Mouse (Mus musculus): ENCODE data around the gene Gstm1. TPM values are rescaled to one million over a fixed set of nuclear protein-coding genes. Genes with fewer than 3 reads are reported as not detected.
"Not testable (repeated sequence)": the region's sequence is repeated elsewhere in the genome, so short reads cannot be mapped to it uniquely, and the experiment has no call there.

Gene Gstm1
- polyA plus RNA-seq, 1 experiment: 1,426 TPM

DNA sequence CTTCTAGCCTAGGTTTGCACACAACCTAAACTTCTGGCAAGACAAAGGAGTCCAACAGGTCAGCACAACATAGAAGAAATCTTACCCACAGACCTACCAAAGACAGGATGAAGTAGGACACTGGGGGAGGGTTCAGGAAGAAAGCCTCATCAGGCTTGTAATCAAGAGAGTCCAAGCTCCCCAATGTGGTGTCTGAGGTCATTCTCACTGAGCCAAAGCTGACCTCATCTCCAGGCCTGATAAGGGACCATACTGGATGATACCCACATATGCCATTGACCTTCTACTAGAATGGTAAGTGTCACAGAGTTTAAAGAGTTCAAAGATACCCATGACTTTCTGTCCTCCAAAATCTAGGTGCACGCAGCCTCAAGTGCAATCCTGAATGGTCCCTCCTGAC, 43.5 kb downstream of the Gstm1 start:
- TF ChIP-seq CTCF (IDR thresholded peaks at IDR 0.05; ENCODE audit: insufficient read depth, low read length) (no peak), POLR2A (IDR thresholded peaks at IDR 0.05; ENCODE audit: borderline replicate concordance, extremely low read depth, low read depth, low read length) (no peak)
- WGBS: 90% methylated on average over 1 of the region's 1 CpGs
- no peak for DNase-seq
- Histone ChIP-seq H3K4me3 (replicated peaks; ENCODE audit: extremely low read depth, low read depth, low read length) (no peak overlapping the region), H3K4me1 (ENCODE audit: control insufficient read depth, insufficient read depth, low read length) (no peaks in the 10 kb centered on the region)

GRCm38 (mm10) chr3:107972070-107972469, 45.7 kb downstream of the Gstm1 start:
- WGBS: 78% methylated on average over 3 of the region's 3 CpGs
- no peak for TF ChIP-seq POLR2A (IDR thresholded peaks at IDR 0.05; ENCODE audit: borderline replicate concordance, extremely low read depth, low read depth, low read length)
- no peak for TF ChIP-seq CTCF (IDR thresholded peaks at IDR 0.05; ENCODE audit: insufficient read depth, low read length)

DNA sequence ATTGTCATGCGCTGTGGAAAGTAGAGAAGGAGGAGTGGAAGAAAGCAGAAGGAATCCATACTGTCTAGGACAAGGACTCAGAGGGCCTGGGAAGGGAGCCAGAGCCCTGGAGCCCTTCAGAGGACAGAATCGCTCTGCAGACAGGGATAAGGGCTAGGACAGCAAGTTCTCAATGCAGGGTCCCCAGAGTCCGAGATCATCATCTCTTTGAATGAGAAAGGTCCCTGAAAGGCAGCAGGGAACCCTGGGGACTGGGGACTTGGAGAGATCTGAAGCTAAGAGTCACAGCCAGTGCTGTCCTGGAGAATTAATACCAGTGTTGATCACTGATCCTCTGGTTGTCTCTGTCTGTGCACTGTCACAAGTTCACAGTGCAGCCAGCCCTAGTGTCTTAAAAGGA, 46.7 kb downstream of the Gstm1 start:
- not testable (repeated sequence) for H3K4me3 ChIP-seq (replicated peaks; ENCODE audit: extremely low read depth, low read depth, low read length); DNase-seq
- 64% methylated on average over 3 of the region's 3 CpGs for WGBS

More at GRCm38 (mm10) chr3:107972070-107972469, 45.7 kb downstream of the Gstm1 start:
- Histone ChIP-seq H3K4me1 (ENCODE audit: control insufficient read depth, insufficient read depth, low read length) (no peaks in the 10 kb centered on the region), H3K4me3 (replicated peaks; ENCODE audit: extremely low read depth, low read depth, low read length) (no peak overlapping the region)
- no peak for DNase-seq

GRCm38 (mm10) chr3:107968724-107969395, 48.9 kb downstream of the Gstm1 start, which contains the start of gene Gstm3:
Gstm3 (minus strand) TSS chr3:107969283.
- WGBS: 54% methylated on average over 13 of the region's 13 CpGs
- no peak for DNase-seq
- Histone ChIP-seq H3K4me1 (ENCODE audit: control insufficient read depth, insufficient read depth, low read length) (peaks cover 6% of the 10 kb centered on the region), H3K4me3 (replicated peaks; ENCODE audit: extremely low read depth, low read depth, low read length) (no peak within 1 kb of the TSS)
- TF ChIP-seq CTCF (IDR thresholded peaks at IDR 0.05; ENCODE audit: insufficient read depth, low read length) (no peak), POLR2A (IDR thresholded peaks at IDR 0.05; ENCODE audit: borderline replicate concordance, extremely low read depth, low read depth, low read length) (no peak)

More for the DNA sequence above, 46.7 kb downstream of the Gstm1 start:
- not testable (repeated sequence) for H3K4me1 ChIP-seq (ENCODE audit: control insufficient read depth, insufficient read depth, low read length)

GRCm38 (mm10) chr3:107966631-107967030, 51.1 kb downstream of the Gstm1 start:
- no peak overlapping the region for H3K4me3 ChIP-seq (replicated peaks; ENCODE audit: extremely low read depth, low read depth, low read length)
- no peak for DNase-seq
- no peak for TF ChIP-seq CTCF (IDR thresholded peaks at IDR 0.05; ENCODE audit: insufficient read depth, low read length)
- no peak for TF ChIP-seq POLR2A (IDR thresholded peaks at IDR 0.05; ENCODE audit: borderline replicate concordance, extremely low read depth, low read depth, low read length)
- 95% methylated on average over 5 of the region's 5 CpGs for WGBS
- H3K4me1 ChIP-seq (ENCODE audit: control insufficient read depth, insufficient read depth, low read length): peaks cover 6% of the 10 kb centered on the region

- no peak overlapping the region for H3K4me3 ChIP-seq (replicated peaks; ENCODE audit: extremely low read depth, low read depth, low read length)
- 63% methylated on average over 1 of the region's 1 CpGs for WGBS
- TF ChIP-seq POLR2A (IDR thresholded peaks at IDR 0.05; ENCODE audit: borderline replicate concordance, extremely low read depth, low read depth, low read length) (no peak), CTCF (IDR thresholded peaks at IDR 0.05; ENCODE audit: insufficient read depth, low read length) (no peak)
- H3K4me1 ChIP-seq (ENCODE audit: control insufficient read depth, insufficient read depth, low read length): peaks cover 6% of the 10 kb centered on the region
- no peak for DNase-seq
These were observed 52.2 kb downstream of the Gstm1 start for GRCm38 (mm10) chr3:107965592-107965991.

DNA sequence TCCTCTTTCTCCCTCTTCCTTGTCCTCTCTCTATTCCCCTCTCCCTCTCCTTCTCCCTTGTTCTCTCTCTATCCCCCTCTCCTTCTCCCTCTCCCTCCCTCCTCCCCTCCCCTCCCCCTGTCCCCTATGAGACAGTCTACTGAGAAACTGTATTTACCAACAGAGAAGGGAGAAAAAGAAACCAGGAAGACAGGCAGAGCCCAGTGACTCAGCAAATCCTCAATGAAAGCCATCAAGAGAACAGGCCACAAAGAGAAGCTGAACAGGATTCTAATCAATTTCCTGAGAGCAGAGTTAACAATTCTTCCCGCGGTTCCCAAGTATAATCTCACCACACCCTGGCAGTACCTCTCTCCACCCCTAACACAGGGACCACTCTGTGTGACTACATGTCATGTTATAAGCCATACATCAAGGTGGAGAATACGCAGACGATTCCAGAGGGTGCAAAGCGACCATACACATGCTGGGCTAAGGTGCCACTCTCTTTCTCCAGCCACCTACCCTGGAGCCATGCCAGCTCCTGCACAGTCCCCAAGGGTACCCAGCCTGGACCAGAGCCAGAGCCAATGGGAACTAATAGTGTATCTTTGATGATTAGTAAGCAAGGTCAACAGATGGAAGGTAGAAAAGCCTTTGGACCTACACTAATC, 53.0 kb downstream of the Gstm1 start:
- no peak for TF ChIP-seq CTCF (IDR thresholded peaks at IDR 0.05; ENCODE audit: insufficient read depth, low read length)
- TF ChIP-seq POLR2A (IDR thresholded peaks at IDR 0.05; ENCODE audit: borderline replicate concordance, extremely low read depth, low read depth, low read length): no peak
- Histone ChIP-seq H3K4me1 (ENCODE audit: control insufficient read depth, insufficient read depth, low read length) (peaks cover 6% of the 10 kb centered on the region), H3K4me3 (replicated peaks; ENCODE audit: extremely low read depth, low read depth, low read length) (no peak overlapping the region)
- WGBS: 57% methylated on average over 5 of the region's 5 CpGs
- DNase-seq: no peak

DNA sequence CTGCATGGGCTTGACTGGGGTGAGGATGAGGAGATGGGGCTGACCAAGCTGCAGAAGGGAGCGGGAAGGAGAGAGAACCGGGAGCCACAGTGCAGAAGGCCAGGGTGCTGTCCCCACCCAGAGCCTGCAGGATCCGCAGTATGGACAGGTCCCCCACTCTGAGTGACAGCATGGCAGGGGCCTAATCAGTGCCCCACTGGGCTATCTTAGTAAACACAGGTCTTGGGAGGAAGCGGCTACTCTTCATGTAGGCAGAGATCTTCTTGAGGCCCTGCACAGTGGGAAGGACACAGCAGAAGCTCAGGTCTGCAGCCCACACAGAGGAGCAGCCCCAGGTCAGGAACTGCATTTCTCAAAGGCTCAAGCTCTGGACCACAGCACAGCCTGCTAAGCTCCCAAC, 53.7 kb downstream of the Gstm1 start:
- no peak for DNase-seq
- no peak for TF ChIP-seq CTCF (IDR thresholded peaks at IDR 0.05; ENCODE audit: insufficient read depth, low read length)
- TF ChIP-seq POLR2A (IDR thresholded peaks at IDR 0.05; ENCODE audit: borderline replicate concordance, extremely low read depth, low read depth, low read length): no peak
- Histone ChIP-seq H3K4me3 (replicated peaks; ENCODE audit: extremely low read depth, low read depth, low read length) (no peak overlapping the region), H3K4me1 (ENCODE audit: control insufficient read depth, insufficient read depth, low read length) (peaks cover 6% of the 10 kb centered on the region)
- 93% methylated on average over 4 of the region's 4 CpGs for WGBS

Other genes with a start within 250 kb of the Gstm1 start
- gene Eps8l3, start 140.7 kb downstream of the Gstm1 start, polyA plus RNA-seq (2012; rRNA removed): 0.61 TPM in 1 of 2 replicates, not detected in the other
- gene Gstm5, start 122.2 kb downstream of the Gstm1 start, polyA plus RNA-seq (2012; rRNA removed): 8.4 and 15.3 TPM in 2 replicates
- 5.7 and 12.6 TPM in 2 replicates for gene Gstm7, start 86.2 kb downstream of the Gstm1 start, polyA plus RNA-seq (2012; rRNA removed)
- gene Gstm6, start 74.2 kb downstream of the Gstm1 start, polyA plus RNA-seq (2012; rRNA removed): 3.5 and 6.9 TPM in 2 replicates
- 0.65 and 3.1 TPM in 2 replicates for gene Gstm3, start 48.7 kb downstream of the Gstm1 start, polyA plus RNA-seq (2012; rRNA removed)
- gene Gstm2, start 31.5 kb downstream of the Gstm1 start, polyA plus RNA-seq (2012; rRNA removed): 183 and 285 TPM in 2 replicates
- 11.7 and 17.9 TPM in 2 replicates for gene Gstm4, start 26.9 kb upstream of the Gstm1 start, polyA plus RNA-seq (2012; rRNA removed)
- 77.5 and 84.7 TPM in 2 replicates for gene Ampd2, start 68.7 kb upstream of the Gstm1 start, polyA plus RNA-seq (2012; rRNA removed)
- gene Gnat2, start 74.8 kb upstream of the Gstm1 start, polyA plus RNA-seq (2012; rRNA removed): 0.24 TPM in 1 of 2 replicates, not detected in the other
- 15.9 and 29.5 TPM in 2 replicates for gene Gnai3, start 128.2 kb upstream of the Gstm1 start, polyA plus RNA-seq (2012; rRNA removed)
- gene Gpr61, start 136.9 kb upstream of the Gstm1 start, polyA plus RNA-seq (2012; rRNA removed): not detected in 2 replicates
- gene Amigo1, start 168.4 kb upstream of the Gstm1 start, polyA plus RNA-seq (2012; rRNA removed): 22.3 and 27.1 TPM in 2 replicates
- gene Cyb561d1, start 183.2 kb upstream of the Gstm1 start, polyA plus RNA-seq (2012; rRNA removed): 8.1 and 11.4 TPM in 2 replicates
- gene Atxn7l2, start 193.0 kb upstream of the Gstm1 start, polyA plus RNA-seq (2012; rRNA removed): 8.6 and 10.5 TPM in 2 replicates
- gene Sypl2, start 208.7 kb upstream of the Gstm1 start, polyA plus RNA-seq (2012; rRNA removed): 0.18 and 3.1 TPM in 2 replicates
- 22.6 and 37.4 TPM in 2 replicates for gene Psma5, start 239.0 kb upstream of the Gstm1 start, polyA plus RNA-seq (2012; rRNA removed)